Mouse (Mus musculus): Measurements from ENCODE around the gene Brca2. TPM values are rescaled to one million over a fixed set of nuclear protein-coding genes. Genes with fewer than 3 reads are reported as not detected.

The Brca2 gene
- polyA plus RNA-seq, 1 experiment from 2014 or later = 21.1 TPM

GRCm38 (mm10) chr5:150611136-150611535, 88.7 kb downstream of the Brca2 start:
- Histone ChIP-seq H3K36me3 (peaks cover 21% of the 10 kb centered on the region), H3K4me1 (replicated peaks) (no peaks in the 10 kb centered on the region), H3K9me3 (no peaks in the 10 kb centered on the region), H3K4me3 (no peak overlapping the region), H3K27me3 (ENCODE audit: insufficient read depth, poor library complexity, severe bottlenecking) (no peaks in the 10 kb centered on the region), H3K27ac (no peak overlapping the region)
- no peak for DNase-seq (ENCODE audit: low spot score)
- WGBS = 72% methylated on average over 1 of the region's 1 CpGs

GRCm38 (mm10) chr5:150611697-150612096, 89.3 kb downstream of the Brca2 start:
- 80% methylated on average over 12 of the region's 12 CpGs for WGBS
- no peak overlapping the region for H3K4me3 ChIP-seq
- no peaks in the 10 kb centered on the region for H3K4me1 ChIP-seq (replicated peaks)
- no peak for DNase-seq (ENCODE audit: low spot score)
- peaks cover 16% of the 10 kb centered on the region for H3K36me3 ChIP-seq
- no peaks in the 10 kb centered on the region for H3K27me3 ChIP-seq (ENCODE audit: insufficient read depth, poor library complexity, severe bottlenecking)
- no peak overlapping the region for H3K27ac ChIP-seq
- H3K9me3 ChIP-seq = no peaks in the 10 kb centered on the region

- DNase-seq (ENCODE audit: low spot score) = no peak
- no peaks in the 10 kb centered on the region for H3K27me3 ChIP-seq (ENCODE audit: insufficient read depth, poor library complexity, severe bottlenecking)
- H3K4me3 ChIP-seq = no peak overlapping the region
- no peak overlapping the region for H3K27ac ChIP-seq
- H3K4me1 ChIP-seq (replicated peaks) = no peaks in the 10 kb centered on the region
- no peaks in the 10 kb centered on the region for H3K9me3 ChIP-seq
- 84% methylated on average over 2 of the region's 2 CpGs for WGBS
- H3K36me3 ChIP-seq = 0 out of 2 replicates have a peak, but pooled peaks cover 3% of the 10 kb centered on the region
Measured at GRCm38 (mm10) chr5:150614054-150614453, 91.6 kb downstream of the Brca2 start.

GRCm38 (mm10) chr5:150616216-150616615, 93.8 kb downstream of the Brca2 start:
- Histone ChIP-seq H3K36me3 (no peaks in the 10 kb centered on the region), H3K27ac (no peak overlapping the region), H3K9me3 (no peaks in the 10 kb centered on the region), H3K27me3 (ENCODE audit: insufficient read depth, poor library complexity, severe bottlenecking) (no peaks in the 10 kb centered on the region), H3K4me3 (no peak overlapping the region), H3K4me1 (replicated peaks) (no peaks in the 10 kb centered on the region)
- no peak for DNase-seq (ENCODE audit: low spot score)
- 93% methylated on average over 2 of the region's 2 CpGs for WGBS

- H3K4me1 ChIP-seq (replicated peaks) = no peaks in the 10 kb centered on the region
- no peaks in the 10 kb centered on the region for H3K27me3 ChIP-seq (ENCODE audit: insufficient read depth, poor library complexity, severe bottlenecking)
- no peaks in the 10 kb centered on the region for H3K36me3 ChIP-seq
- no peaks in the 10 kb centered on the region for H3K9me3 ChIP-seq
- DNase-seq (ENCODE audit: low spot score) = no peak
- 79% methylated on average over 3 of the region's 3 CpGs for WGBS
- no peak overlapping the region for H3K4me3 ChIP-seq
- no peak overlapping the region for H3K27ac ChIP-seq
Measured at GRCm38 (mm10) chr5:150616731-150617130, 94.3 kb downstream of the Brca2 start.

- no peaks in the 10 kb centered on the region for H3K27me3 ChIP-seq (ENCODE audit: insufficient read depth, poor library complexity, severe bottlenecking)
- WGBS = 90% methylated on average over 10 of the region's 10 CpGs
- no peak overlapping the region for H3K27ac ChIP-seq
- DNase-seq (ENCODE audit: low spot score) = no peak
- no peak overlapping the region for H3K4me3 ChIP-seq
- H3K4me1 ChIP-seq (replicated peaks) = no peaks in the 10 kb centered on the region
- no peaks in the 10 kb centered on the region for H3K9me3 ChIP-seq
- no peaks in the 10 kb centered on the region for H3K36me3 ChIP-seq
Measured at GRCm38 (mm10) chr5:150618599-150619355, 96.3 kb downstream of the Brca2 start.

Other genes starting within 250 kb of the Brca2 start
- gene Zar1l, start 4.5 kb upstream of the Brca2 start, polyA plus RNA-seq (2016; fragmentation: Nextera tagmentation; extraction: Ambion mirVana) = not detected in 2 replicates
- 2.6 and 3.2 TPM in 2 replicates for gene N4bp2l1, start 74.6 kb downstream of the Brca2 start, polyA plus RNA-seq (2016; fragmentation: Nextera tagmentation; extraction: Ambion mirVana)
- gene N4bp2l2, start 143.6 kb downstream of the Brca2 start, polyA plus RNA-seq (2016; fragmentation: Nextera tagmentation; extraction: Ambion mirVana) = 30.4 and 31.1 TPM in 2 replicates
- gene Pds5b, start 151.1 kb downstream of the Brca2 start, polyA plus RNA-seq (2016; fragmentation: Nextera tagmentation; extraction: Ambion mirVana) = 30.3 and 38.4 TPM in 2 replicates